Mouse (Mus musculus) lung, postnatal 0 days (tissue): ENCODE data around the gene Prdm4. TPM values are rescaled to one million over a fixed set of nuclear protein-coding genes. Genes with fewer than 3 reads are reported as not detected.

Source experiments
- ATAC-seq: fragments of 200-750 bp; cut with Nextera tagmentation; 2 replicates; pipeline ENCODE4 v1.8.0; 2017; ENCODE audit warnings: moderate library complexity
- DNase-seq: peaks from one replicate; pipeline ENCODE4 v3.0.0-alpha.2; 2016; ENCODE audit warnings: low spot score
- H3K27ac ChIP-seq: fragments of 300-500 bp; sonication (generic); 2 replicates; pipeline ENCODE4 v1.5.1; 2014; ENCODE audit warnings: antibody characterized with exemption, mild to moderate bottlenecking, low read length, mixed read lengths
- H3K27me3 ChIP-seq: fragments of 300-500 bp; sonication (generic); replicated peaks from 2 replicates; pipeline ENCODE4 v1.6.1; 2014; ENCODE audit warnings: low read length, mixed read lengths; ENCODE audit not compliant: insufficient read depth
- H3K36me3 ChIP-seq: fragments of 300-500 bp; sonication (generic); 2 replicates; pipeline ENCODE4 v1.6.1; 2014; ENCODE audit warnings: low read length, mixed read lengths; ENCODE audit not compliant: insufficient read depth
- H3K4me1 ChIP-seq: fragments of 300-500 bp; sonication (generic); 2 replicates; pipeline ENCODE4 v1.6.1; 2014; ENCODE audit warnings: antibody characterized with exemption, low read depth, low read length, mixed read lengths; ENCODE audit not compliant: insufficient read depth
- H3K4me2 ChIP-seq: fragments of 300-500 bp; sonication (generic); replicated peaks from 2 replicates; pipeline ENCODE4 v1.6.1; 2014; ENCODE audit warnings: low read depth, mild to moderate bottlenecking, low read length, moderate library complexity, mixed read lengths
- H3K4me3 ChIP-seq: fragments of 300-500 bp; sonication (generic); 2 replicates; pipeline ENCODE4 v1.5.1; 2014; ENCODE audit warnings: low read depth, low read length
- H3K9ac ChIP-seq: fragments of 300-500 bp; sonication (generic); replicated peaks from 2 replicates; pipeline ENCODE4 v1.6.1; 2014; ENCODE audit warnings: low read depth, mild to moderate bottlenecking
- H3K9me3 ChIP-seq: fragments of 300-500 bp; sonication (generic); 2 replicates; pipeline ENCODE4 v1.6.1; 2016; ENCODE audit warnings: low read length, mixed read lengths
- CTCF ChIP-seq: IDR thresholded peaks from 2 replicates; pipeline ENCODE4 v1.5.1; 2016; ENCODE audit warnings: antibody characterized with exemption, mild to moderate bottlenecking
- EP300 ChIP-seq: IDR thresholded peaks from 2 replicates; pipeline ENCODE4 v1.6.1; 2016; ENCODE audit warnings: antibody characterized with exemption, mild to moderate bottlenecking, control low read depth
- WGBS: fragments of 180-500 bp; shearing (Covaris S2); extraction: QIAGEN DNeasy Blood & Tissue Kit; methylation state at CpG from one replicate; pipeline ENCODE4 v1.1.7; 2014; 5-methylcytosine and 5-hydroxymethylcytosine counted together
- polyA plus RNA-seq: library from polyadenylated mRNA; unstranded; fragments of >200 nt; fragmentation: Nextera tagmentation; extraction: Ambion mirVana; gene quantifications from 2 replicates; pipeline ENCODE4 v1.2.1, GENCODE M21; 2015

Prdm4 gene
- polyA plus RNA-seq, 1 experiment from 2014 or later, result 6.7 TPM

DNA sequence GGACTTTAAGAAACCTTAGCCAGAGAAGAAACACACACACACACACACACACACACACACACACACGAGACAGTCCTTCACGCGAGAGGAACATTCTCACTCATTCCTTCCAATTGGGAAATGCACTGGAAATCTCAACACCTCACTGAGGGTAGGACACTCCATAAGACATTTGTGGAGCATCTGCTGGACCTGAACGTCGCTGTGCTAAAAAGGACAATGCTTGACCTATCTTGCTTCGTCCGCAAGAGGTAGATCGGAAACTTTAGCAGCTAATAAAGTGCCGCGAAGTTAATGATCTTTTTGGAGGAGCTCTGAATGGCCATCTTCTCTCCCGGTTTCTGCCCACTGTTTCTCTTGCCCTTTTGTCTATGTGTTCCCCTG is 12.3 kb upstream of the Prdm4 start:
- 40% methylated on average over 11 of the region's 11 CpGs for WGBS
- TF ChIP-seq EP300 (no peak), CTCF (no peak)
- Histone ChIP-seq H3K4me2 (no peak overlapping the region), H3K4me1 (no peaks in the 10 kb centered on the region; the same call in 1 of the 2 replicates), H3K36me3 (no peaks in the 10 kb centered on the region), H3K4me3 (no peak overlapping the region), H3K27ac (no peak overlapping the region), H3K27me3 (peaks cover 5% of the 10 kb centered on the region; the same call in 1 of the 2 replicates), H3K9me3 (no peaks in the 10 kb centered on the region), H3K9ac (no peak overlapping the region)
- no peak for DNase-seq
- ATAC-seq, result no peak

- DNase-seq (peak; percentile 77), ATAC-seq (peak; percentile 85)
- Histone ChIP-seq H3K9me3 (no peaks in the 10 kb centered on the region), H3K4me3 (peak overlapping the region; percentile 49), H3K4me1 (no peaks in the 10 kb centered on the region; the same call in 1 of the 2 replicates), H3K27me3 (peaks cover 5% of the 10 kb centered on the region; the same call in 1 of the 2 replicates), H3K36me3 (no peaks in the 10 kb centered on the region), H3K9ac (no peak overlapping the region), H3K27ac (no peak overlapping the region), H3K4me2 (peak overlapping the region; percentile 95)
- TF ChIP-seq CTCF (peak; percentile 66), EP300 (no peak)
- 5% methylated on average over 61 of the region's 63 CpGs for WGBS
These were observed 11.7 kb upstream of the Prdm4 start for GRCm38 (mm10) chr10:85928499-85929207.

GRCm38 (mm10) chr10:85927676-85928445 is 10.9 kb upstream of the Prdm4 start, which contains the start of gene Ascl4:
Gene Ascl4 (plus strand): TSS chr10:85927681.
- TF ChIP-seq EP300 (no peak), CTCF (peak; percentile 7; the same call in 1 of the 2 replicates)
- no peak within 1 kb of the TSS for H3K9ac ChIP-seq
- no peak within 1 kb of the TSS for H3K27ac ChIP-seq
- no peak; the same call in 1 of the 2 replicates for ATAC-seq
- under 1% methylated on average over 23 of the region's 23 CpGs for WGBS
- no peaks in the 10 kb centered on the region; the same call in 1 of the 2 replicates for H3K4me1 ChIP-seq
- no peaks in the 10 kb centered on the region for H3K9me3 ChIP-seq
- peak within 1 kb of the TSS; percentile 95 for H3K4me2 ChIP-seq
- peak within 1 kb of the TSS; percentile 49 for H3K4me3 ChIP-seq
- peak; percentile 22 for DNase-seq
- no peaks in the 10 kb centered on the region for H3K36me3 ChIP-seq
- peaks cover 5% of the 10 kb centered on the region; the same call in 1 of the 2 replicates for H3K27me3 ChIP-seq

GRCm38 (mm10) chr10:85879886-85880486 is 37.0 kb downstream of the Prdm4 start:
- no peak overlapping the region for H3K27ac ChIP-seq
- no peak overlapping the region for H3K4me2 ChIP-seq
- WGBS, result 70% methylated on average over 8 of the region's 8 CpGs
- H3K9ac ChIP-seq, result no peak overlapping the region
- DNase-seq (peak; percentile 44), ATAC-seq (peak; percentile 66)
- H3K4me3 ChIP-seq, result no peak overlapping the region
- peaks cover 41% of the 10 kb centered on the region for H3K36me3 ChIP-seq
- H3K9me3 ChIP-seq, result no peaks in the 10 kb centered on the region
- TF ChIP-seq CTCF (no peak), EP300 (no peak)
- no peaks in the 10 kb centered on the region for H3K27me3 ChIP-seq
- no peaks in the 10 kb centered on the region; the same call in 1 of the 2 replicates for H3K4me1 ChIP-seq

DNA sequence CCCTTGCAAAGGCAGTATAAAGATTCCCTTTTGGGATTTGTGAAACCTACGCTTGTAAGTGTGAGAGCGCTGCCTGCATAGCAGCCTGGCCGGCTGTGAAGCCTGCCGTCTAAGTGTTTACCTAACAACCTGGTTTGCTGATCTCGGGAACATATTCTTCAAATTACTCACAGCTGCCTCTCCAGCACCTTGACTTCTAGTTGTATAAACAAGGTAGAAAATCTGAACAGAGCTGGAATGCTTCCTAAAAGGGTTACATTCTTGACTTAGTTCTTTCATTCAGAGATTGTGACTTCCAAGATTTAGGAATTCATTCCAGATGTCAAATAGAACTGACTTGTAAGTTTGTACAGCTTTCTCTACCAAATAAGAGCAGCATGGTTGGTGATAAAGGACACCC is 41.1 kb downstream of the Prdm4 start:
- Histone ChIP-seq H3K27me3 (no peaks in the 10 kb centered on the region), H3K9me3 (no peaks in the 10 kb centered on the region), H3K27ac (no peak overlapping the region), H3K36me3 (peaks cover 16% of the 10 kb centered on the region), H3K9ac (no peak overlapping the region), H3K4me2 (no peak overlapping the region), H3K4me3 (no peak overlapping the region), H3K4me1 (peaks cover 8% of the 10 kb centered on the region)
- WGBS, result 61% methylated on average over 5 of the region's 5 CpGs
- ATAC-seq (peak; percentile 45), DNase-seq (peak; percentile 79)
- TF ChIP-seq EP300, result peak; percentile 81
- TF ChIP-seq CTCF, result no peak
